Comparison of ENCODE assay signal across 8 mouse cellular contexts in the genomic region with DNA sequence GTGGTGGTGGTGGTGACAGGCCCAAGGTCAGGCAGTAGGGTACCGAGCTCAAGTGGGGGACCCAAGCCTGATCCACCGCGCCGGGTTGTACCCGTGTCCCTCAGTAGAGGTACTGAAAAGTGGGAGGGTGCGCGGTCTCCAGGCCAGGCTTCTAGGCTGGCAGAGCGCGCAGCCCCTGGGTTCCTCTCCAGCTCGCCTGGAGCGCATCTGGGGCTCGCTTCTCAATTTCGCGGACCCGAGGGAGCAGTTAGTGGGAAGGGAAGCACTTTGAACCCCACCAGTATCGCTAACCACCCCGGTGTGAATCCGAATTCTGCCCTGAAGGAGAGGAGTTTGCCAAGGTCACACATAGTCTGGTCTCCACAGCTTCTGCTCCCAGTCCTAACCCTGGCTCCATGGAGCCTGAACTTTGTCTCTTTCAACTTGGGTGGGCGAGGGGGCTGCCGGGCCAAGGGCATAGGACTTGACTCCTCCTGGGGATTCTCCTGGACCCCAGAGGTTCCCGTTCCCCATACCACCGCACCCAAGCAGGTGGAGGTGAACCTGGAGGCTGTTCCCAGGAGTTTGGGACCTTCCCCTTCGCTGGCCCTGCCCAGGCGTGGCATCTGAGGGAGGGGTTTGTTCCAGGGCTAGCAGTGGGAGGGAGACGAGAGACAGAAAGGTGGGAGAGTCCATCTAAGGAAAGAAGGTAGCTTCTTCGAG. TPM values are rescaled to one million over a fixed set of nuclear protein-coding genes. Genes with fewer than 3 reads are reported as not detected.
DNase-seq lines count a peak whose midpoint lies in the region; ATAC-seq and TF ChIP-seq lines count a peak whose summit lies in the region.

No protein-coding gene starts in this region.

- H3K4me3 ChIP-seq in lung, postnatal 0 days (ENCODE audit: low read depth, low read length) = no peak overlapping the region
- H3K4me3 ChIP-seq in embryonic facial prominence, embryonic 12.5 days = peak overlapping the region; percentile 58
- H3K4me3 ChIP-seq in kidney, adult 2 months (ENCODE audit: insufficient read depth, low read depth, low read length) = peak overlapping the region; percentile 54
- peak overlapping the region; percentile 67 for H3K4me3 ChIP-seq in midbrain, postnatal 0 days (ENCODE audit: low read depth, low read length)

- peak overlapping the region; percentile 75; the same call in 1 of the 2 replicates for H3K4me2 ChIP-seq in lung, postnatal 0 days (replicated peaks; ENCODE audit: low read depth, low read length)
- peak overlapping the region; percentile 95 for H3K4me2 ChIP-seq in embryonic facial prominence, embryonic 12.5 days (replicated peaks)
- peak overlapping the region; percentile 93 for H3K4me2 ChIP-seq in midbrain, postnatal 0 days (ENCODE audit: low read depth, low read length, poor library complexity, severe bottlenecking)

- H3K9ac ChIP-seq in lung, postnatal 0 days (replicated peaks; ENCODE audit: low read depth) = no peak overlapping the region
- H3K9ac ChIP-seq in embryonic facial prominence, embryonic 12.5 days = peak overlapping the region; percentile 60
- peak overlapping the region; percentile 56 for H3K9ac ChIP-seq in midbrain, postnatal 0 days (replicated peaks; ENCODE audit: low read length, poor library complexity, severe bottlenecking)

- TF ChIP-seq POLR2A in kidney, adult 2 months (IDR thresholded peaks at IDR 0.05; ENCODE audit: low read depth, low read length) = no peak

- H3K27me3 ChIP-seq in lung, postnatal 0 days (replicated peaks; ENCODE audit: insufficient read depth, low read length) = peaks cover 45% of the 10 kb centered on the region
- peaks cover 60% of the 10 kb centered on the region for H3K27me3 ChIP-seq in embryonic facial prominence, embryonic 12.5 days
- no peaks in the 10 kb centered on the region for H3K27me3 ChIP-seq in kidney, adult 2 months (replicated peaks; ENCODE audit: control insufficient read depth, insufficient read depth, low read length)
- H3K27me3 ChIP-seq in midbrain, postnatal 0 days (ENCODE audit: insufficient read depth, low read length) = peaks cover 6% of the 10 kb centered on the region; the same call in 1 of the 2 replicates

- TF ChIP-seq CTCF in lung, postnatal 0 days (IDR thresholded peaks at IDR 0.05) = no peak
- no peak for TF ChIP-seq CTCF in kidney, adult 2 months (conservative IDR thresholded peaks at IDR 0.05; ENCODE audit: insufficient read depth, insufficient read length, low read depth, low read length)
- no peak for TF ChIP-seq CTCF in midbrain, postnatal 0 days (IDR thresholded peaks at IDR 0.05)

- intact Hi-C loops in gastrocnemius, postnatal 36 days (cut with DNase I) = no loop called here

- no peaks in the 10 kb centered on the region for H3K9me3 ChIP-seq in lung, postnatal 0 days (ENCODE audit: low read length)
- H3K9me3 ChIP-seq in embryonic facial prominence, embryonic 12.5 days = no peaks in the 10 kb centered on the region
- H3K9me3 ChIP-seq in midbrain, postnatal 0 days (ENCODE audit: low read length) = no peaks in the 10 kb centered on the region

- 4% methylated on average over 26 of the region's 26 CpGs for WGBS in lung, postnatal 0 days
- WGBS in embryonic facial prominence, embryonic 12.5 days = 3% methylated on average over 26 of the region's 26 CpGs
- 9% methylated on average over 26 of the region's 26 CpGs for WGBS in kidney, adult 2 months
- 3% methylated on average over 25 of the region's 26 CpGs for WGBS in midbrain, postnatal 0 days

- H3K36me3 ChIP-seq in lung, postnatal 0 days (ENCODE audit: insufficient read depth, low read length) = no peaks in the 10 kb centered on the region
- no peaks in the 10 kb centered on the region for H3K36me3 ChIP-seq in embryonic facial prominence, embryonic 12.5 days
- H3K36me3 ChIP-seq in kidney, adult 2 months (ENCODE audit: control insufficient read depth, insufficient read depth, low read length) = no peaks in the 10 kb centered on the region
- H3K36me3 ChIP-seq in midbrain, postnatal 0 days (ENCODE audit: insufficient read depth, low read length) = no peaks in the 10 kb centered on the region

- TF ChIP-seq EP300 in lung, postnatal 0 days (IDR thresholded peaks at IDR 0.05) = no peak

- H3K4me1 ChIP-seq in lung, postnatal 0 days (ENCODE audit: insufficient read depth, low read depth, low read length) = peaks cover 4% of the 10 kb centered on the region; the same call in 1 of the 2 replicates
- peaks cover 25% of the 10 kb centered on the region for H3K4me1 ChIP-seq in embryonic facial prominence, embryonic 12.5 days
- H3K4me1 ChIP-seq in kidney, adult 2 months (ENCODE audit: control insufficient read depth, insufficient read depth, low read length) = no peaks in the 10 kb centered on the region; the same call in 1 of the 2 replicates
- H3K4me1 ChIP-seq in midbrain, postnatal 0 days (ENCODE audit: insufficient read depth, low read length) = 0 out of 2 replicates have a peak, but pooled peaks cover 6% of the 10 kb centered on the region

- no peak overlapping the region for H3K27ac ChIP-seq in lung, postnatal 0 days (ENCODE audit: low read length)
- no peak overlapping the region for H3K27ac ChIP-seq in embryonic facial prominence, embryonic 12.5 days
- peak overlapping the region; percentile 47 for H3K27ac ChIP-seq in kidney, adult 2 months (ENCODE audit: insufficient read depth, low read depth, low read length)
- no peak overlapping the region for H3K27ac ChIP-seq in midbrain, postnatal 0 days (ENCODE audit: low read depth, low read length)

- peak; percentile 15 for DNase-seq in lung, postnatal 0 days (ENCODE audit: low spot score)
- no peak for DNase-seq in lung, postnatal 36 days
- no peak for DNase-seq in kidney, adult 2 months
- DNase-seq in midbrain, postnatal 0 days (ENCODE audit: low spot score) = no peak
- DNase-seq in left cerebral cortex, adult 8-10 months (ENCODE audit: low spot score in 2 of 2) = no peak
- DNase-seq in ovary, adult 18-20 months (ENCODE audit: low spot score) = no peak
- DNase-seq in gastrocnemius, postnatal 36 days = no peak

- ATAC-seq in lung, postnatal 0 days = peak; percentile 41; the same call in 1 of the 2 replicates
- ATAC-seq in embryonic facial prominence, embryonic 12.5 days (ENCODE audit: insufficient number of reproducible peaks, insufficient read depth, low FRiP score, low TSS enrichment) = peak; percentile 17; the same call in 1 of the 2 replicates
- ATAC-seq in midbrain, postnatal 0 days (ENCODE audit: low FRiP score) = 0 out of 2 replicates have a peak, but pooled peaks have one; percentile 21

RNA-seq across cellular contexts. Expression of a gene that starts 1.3 kb away (rescaled TPM):
- polyA plus RNA-seq in lung, postnatal 0 days (2015; fragmentation: Nextera tagmentation; extraction: Ambion mirVana) = 0.24 and 0.31 TPM in 2 replicates
- 1.5 TPM in 2 replicates for polyA plus RNA-seq in embryonic facial prominence, embryonic 12.5 days (2016; fragmentation: Nextera tagmentation; extraction: Ambion mirVana)
- 3.7 and 4.2 TPM in 2 replicates for polyA plus RNA-seq in kidney, adult 2 months (2012; rRNA removed)
- total RNA-seq in midbrain, postnatal 0 days (2014; rRNA removed) = 140 and 142 TPM in 2 replicates
- 12.2 and 12.6 TPM in 2 replicates for polyA plus RNA-seq in midbrain, postnatal 0 days (2015; fragmentation: Nextera tagmentation; extraction: Ambion mirVana)
- 100 to 1,000 TPM; 239 to 296 (median 267) TPM for total RNA-seq in left cerebral cortex, adult 8-10 months (2022)
- total RNA-seq in gastrocnemius, postnatal 36 days (2021) = 1 to 10 TPM; 1.3 to 1.4 TPM
